Mouse (Mus musculus) stomach, adult 2 months (tissue): Measurements from ENCODE around the gene Nhlrc4. TPM values are rescaled to one million over a fixed set of nuclear protein-coding genes. Genes with fewer than 3 reads are reported as not detected.

Experiments
- polyA plus RNA-seq: library from polyadenylated mRNA; depleted of rRNA; stranded (reverse); fragments of >200 nt; gene quantifications from 2 replicates; pipeline ENCODE4 v1.2.3, GENCODE M21; 2012; rRNA removed

Nhlrc4 gene
- polyA plus RNA-seq, result 0.06 TPM in 1 of 2 replicates, not detected in the other

GRCm38 (mm10) chr17:25944366-25945163 is at the start of gene Nhlrc4, which contains the start of gene Pigq:
Nhlrc4 (minus strand) TSS chr17:25944961.
Pigq (minus strand) TSS chr17:25944936.

GRCm38 (mm10) chr17:25985306-25986294 is 40.8 kb upstream of the Nhlrc4 start, which contains the start of gene Capn15:
Capn15 (minus strand) TSS chr17:25985796.

GRCm38 (mm10) chr17:25951803-25952623 is 7.3 kb upstream of the Nhlrc4 start, which contains the start of gene A930017K11Rik:
A930017K11Rik (minus strand) TSS chr17:25952565.

GRCm38 (mm10) chr17:25919144-25919785 is 25.5 kb downstream of the Nhlrc4 start, which contains the start of gene Rab40c:
Rab40c (minus strand) TSS chr17:25919727.

Other genes starting within 250 kb of the Nhlrc4 start
- 0.09 and 0.11 TPM in 2 replicates for gene Gng13, start 227.8 kb downstream of the Nhlrc4 start, polyA plus RNA-seq
- gene Chtf18, start 217.5 kb downstream of the Nhlrc4 start, polyA plus RNA-seq, result 3.3 TPM in 2 replicates
- 22.5 and 24.8 TPM in 2 replicates for gene Rpusd1, start 217.3 kb downstream of the Nhlrc4 start, polyA plus RNA-seq
- 0.24 and 0.38 TPM in 2 replicates for gene Mslnl, start 208.9 kb downstream of the Nhlrc4 start, polyA plus RNA-seq
- gene Msln, start 190.6 kb downstream of the Nhlrc4 start, polyA plus RNA-seq, result 3.5 and 10.2 TPM in 2 replicates
- 7.1 and 8.7 TPM in 2 replicates for gene Narfl, start 171.2 kb downstream of the Nhlrc4 start, polyA plus RNA-seq
- gene Haghl, start 159.3 kb downstream of the Nhlrc4 start, polyA plus RNA-seq, result 31.2 and 41.5 TPM in 2 replicates
- gene Ccdc78, start 158.4 kb downstream of the Nhlrc4 start, polyA plus RNA-seq, result 0.18 TPM in 1 of 2 replicates, not detected in the other
- gene Fam173a, start 152.1 kb downstream of the Nhlrc4 start, polyA plus RNA-seq, result 68.2 and 76.3 TPM in 2 replicates
- 0.63 TPM in 1 of 2 replicates, not detected in the other for gene AC134908.4, start 149.3 kb downstream of the Nhlrc4 start, polyA plus RNA-seq
- gene Metrn, start 147.8 kb downstream of the Nhlrc4 start, polyA plus RNA-seq, result 20.0 and 33.4 TPM in 2 replicates
- 3.9 TPM in 2 replicates for gene Fbxl16, start 135.9 kb downstream of the Nhlrc4 start, polyA plus RNA-seq
- gene Wdr24, start 121.3 kb downstream of the Nhlrc4 start, polyA plus RNA-seq, result 16.1 and 17.1 TPM in 2 replicates
- 42.8 and 51.7 TPM in 2 replicates for gene Jmjd8, start 116.1 kb downstream of the Nhlrc4 start, polyA plus RNA-seq
- 80.7 and 84.9 TPM in 2 replicates for gene Stub1, start 111.6 kb downstream of the Nhlrc4 start, polyA plus RNA-seq
- gene Rhbdl1, start 107.7 kb downstream of the Nhlrc4 start, polyA plus RNA-seq, result 23.2 and 35.2 TPM in 2 replicates
- gene Gm20683, start 103.2 kb downstream of the Nhlrc4 start, polyA plus RNA-seq, result 51.3 and 66.3 TPM in 2 replicates
- 46.7 and 73.7 TPM in 2 replicates for gene Rhot2, start 100.1 kb downstream of the Nhlrc4 start, polyA plus RNA-seq
- 15.9 and 22.1 TPM in 2 replicates for gene Wdr90, start 83.5 kb downstream of the Nhlrc4 start, polyA plus RNA-seq
- gene Mcrip2, start 76.2 kb downstream of the Nhlrc4 start, polyA plus RNA-seq, result 114 and 227 TPM in 2 replicates
- 87.6 and 135 TPM in 2 replicates for gene Mettl26, start 69.9 kb downstream of the Nhlrc4 start, polyA plus RNA-seq
- gene Wfikkn1, start 64.1 kb downstream of the Nhlrc4 start, polyA plus RNA-seq, result 2.3 and 2.7 TPM in 2 replicates
- gene Rab40c, start 25.2 kb downstream of the Nhlrc4 start, polyA plus RNA-seq, result 32.5 and 35.9 TPM in 2 replicates
- 54.4 and 60.1 TPM in 2 replicates for gene Pigq, start within 50 bp of the Nhlrc4 start, polyA plus RNA-seq
- 0.09 TPM in 1 of 2 replicates, not detected in the other for gene A930017K11Rik, start 7.6 kb upstream of the Nhlrc4 start, polyA plus RNA-seq
- gene Capn15, start 40.8 kb upstream of the Nhlrc4 start, polyA plus RNA-seq, result 31.3 and 34.1 TPM in 2 replicates
- gene Rab11fip3, start 124.6 kb upstream of the Nhlrc4 start, polyA plus RNA-seq, result 14.1 and 15.5 TPM in 2 replicates
- 5.6 and 7.4 TPM in 2 replicates for gene Decr2, start 145.4 kb upstream of the Nhlrc4 start, polyA plus RNA-seq
- gene Nme4, start 150.6 kb upstream of the Nhlrc4 start, polyA plus RNA-seq, result 8.3 and 8.5 TPM in 2 replicates
- 135 and 158 TPM in 2 replicates for gene Tmem8, start 168.3 kb upstream of the Nhlrc4 start, polyA plus RNA-seq
- gene Mrpl28, start 178.5 kb upstream of the Nhlrc4 start, polyA plus RNA-seq, result 44.7 and 53.8 TPM in 2 replicates
- 7.6 and 7.9 TPM in 2 replicates for gene Axin1, start 193.7 kb upstream of the Nhlrc4 start, polyA plus RNA-seq